Mouse (Mus musculus): Measurements from ENCODE around the gene Amy2a1.
"Not testable (repeated sequence)": the region's sequence is repeated elsewhere in the genome, so short reads cannot be mapped to it uniquely, and the experiment has no call there.

Amy2a1 gene

GRCm38 (mm10) chr3:113532328-113532727 is at the start of gene Amy2a1:
Amy2a1 (minus strand) TSS chr3:113532428.
- not testable (repeated sequence) for DNase-seq (ENCODE audit: low spot score in 2 of 2)

GRCm38 (mm10) chr3:113574578-113574977 is 42.4 kb upstream of the Amy2a1 start:
- no peak for DNase-seq (ENCODE audit: low spot score in 2 of 2)

GRCm38 (mm10) chr3:113574138-113574537 is 41.9 kb upstream of the Amy2a1 start:
- DNase-seq (ENCODE audit: low spot score in 2 of 2): no peak

- DNase-seq (ENCODE audit: low spot score in 2 of 2): no peak
Observed at GRCm38 (mm10) chr3:113572158-113572557, 39.9 kb upstream of the Amy2a1 start.

GRCm38 (mm10) chr3:113539692-113540091 is 7.5 kb upstream of the Amy2a1 start:
- no peak for DNase-seq (ENCODE audit: low spot score in 2 of 2)

All from urinary bladder, adult 18-20 months (tissue).